Mouse (Mus musculus) lung, embryonic 14.5 days (tissue): ENCODE results near the gene 4933421I07Rik. TPM values are rescaled to one million over a fixed set of nuclear protein-coding genes. Genes with fewer than 3 reads are reported as not detected.

Source experiments
- ATAC-seq: fragments of 200-750 bp; cut with Nextera tagmentation; 2 replicates; pipeline ENCODE4 v1.8.0; 2017; ENCODE audit warnings: mild to moderate bottlenecking, moderate TSS enrichment, moderate library complexity; ENCODE audit not compliant: insufficient read depth
- DNase-seq: peaks from one replicate; pipeline ENCODE4 v3.0.0-alpha.2; 2015
- H3K27ac ChIP-seq: fragments of 300-500 bp; sonication (generic); 2 replicates; pipeline ENCODE4 v1.5.1; 2014; ENCODE audit warnings: low read depth, mild to moderate bottlenecking, moderate library complexity
- H3K27me3 ChIP-seq: fragments of 300-500 bp; sonication (generic); 2 replicates; pipeline ENCODE4 v1.6.1; 2014; ENCODE audit warnings: low read length, control low read depth; ENCODE audit not compliant: insufficient read depth
- H3K36me3 ChIP-seq: fragments of 300-500 bp; sonication (generic); 2 replicates; pipeline ENCODE4 v1.6.1; 2014; ENCODE audit warnings: control low read depth; ENCODE audit not compliant: insufficient read depth
- H3K4me1 ChIP-seq: fragments of 300-500 bp; sonication (generic); 2 replicates; pipeline ENCODE4 v1.6.1; 2014; ENCODE audit warnings: antibody characterized with exemption, control low read depth; ENCODE audit not compliant: insufficient read depth
- H3K4me2 ChIP-seq: fragments of 300-500 bp; sonication (generic); 2 replicates; pipeline ENCODE4 v1.6.1; 2014; ENCODE audit warnings: mild to moderate bottlenecking
- H3K4me3 ChIP-seq: fragments of 300-500 bp; sonication (generic); 2 replicates; pipeline ENCODE4 v1.5.1; 2014; ENCODE audit warnings: low read depth, low read length
- H3K9ac ChIP-seq: fragments of 300-500 bp; sonication (generic); 2 replicates; pipeline ENCODE4 v1.6.1; 2014
- H3K9me3 ChIP-seq: fragments of 300-500 bp; sonication (generic); 2 replicates; pipeline ENCODE4 v1.6.1; 2016; ENCODE audit warnings: low read depth, low read length, control low read depth
- CTCF ChIP-seq: IDR thresholded peaks from 2 replicates; pipeline ENCODE4 v1.5.1; 2016; ENCODE audit warnings: antibody characterized with exemption, low read depth
- WGBS: fragments of 180-500 bp; shearing (Covaris S2); extraction: QIAGEN DNeasy Blood & Tissue Kit; methylation state at CpG from one replicate; pipeline ENCODE4 v1.1.7; 2014; 5-methylcytosine and 5-hydroxymethylcytosine counted together
- polyA plus RNA-seq: library from polyadenylated mRNA; unstranded; fragments of >200 nt; fragmentation: Nextera tagmentation; extraction: Ambion mirVana; gene quantifications from 2 replicates; pipeline ENCODE4 v1.2.1, GENCODE M21; 2014

Gene 4933421I07Rik
- polyA plus RNA-seq = not detected in 2 replicates

DNA sequence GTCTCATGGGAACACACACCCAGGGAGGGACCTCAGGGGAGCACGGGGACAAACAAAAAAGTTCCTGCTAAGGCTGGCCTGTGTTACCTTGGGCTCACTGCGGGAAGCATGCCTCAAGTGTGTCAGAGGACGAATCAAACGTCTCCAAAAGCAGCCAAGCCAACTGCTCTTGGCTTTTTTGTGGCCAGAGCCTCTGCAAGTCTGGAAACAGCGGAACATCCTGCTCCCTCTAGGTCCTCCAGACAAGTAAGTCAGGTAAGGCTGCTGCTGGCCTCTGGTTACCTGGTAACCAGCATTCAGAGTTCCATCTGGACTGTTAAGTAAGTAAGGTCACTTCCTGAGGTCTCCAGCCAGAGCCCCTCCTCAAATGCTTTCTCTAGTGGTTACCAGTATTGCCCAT is at the start of gene 4933421I07Rik:
4933421I07Rik (minus strand) TSS at position 271 of the 400 bp plus-strand sequence.
- Histone ChIP-seq H3K27ac (no peak within 1 kb of the TSS), H3K36me3 (no peaks in the 10 kb centered on the region), H3K27me3 (no peaks in the 10 kb centered on the region), H3K4me3 (no peak within 1 kb of the TSS), H3K9ac (no peak within 1 kb of the TSS), H3K9me3 (no peaks in the 10 kb centered on the region), H3K4me1 (no peaks in the 10 kb centered on the region), H3K4me2 (no peak within 1 kb of the TSS)
- no peak for DNase-seq
- ATAC-seq = no peak
- 67% methylated on average over 5 of the region's 5 CpGs for WGBS
- no peak for TF ChIP-seq CTCF

GRCm38 (mm10) chr7:42497356-42497755 is 49.4 kb upstream of the 4933421I07Rik start:
- no peak for TF ChIP-seq CTCF
- ATAC-seq = no peak
- Histone ChIP-seq H3K9me3 (no peaks in the 10 kb centered on the region; the same call in 1 of the 2 replicates), H3K4me2 (no peak overlapping the region), H3K4me1 (no peaks in the 10 kb centered on the region), H3K9ac (no peak overlapping the region), H3K4me3 (no peak overlapping the region), H3K27me3 (no peaks in the 10 kb centered on the region), H3K36me3 (peaks cover 6% of the 10 kb centered on the region; the same call in 1 of the 2 replicates), H3K27ac (no peak overlapping the region)
- 89% methylated on average over 9 of the region's 9 CpGs for WGBS
- DNase-seq = no peak

DNA sequence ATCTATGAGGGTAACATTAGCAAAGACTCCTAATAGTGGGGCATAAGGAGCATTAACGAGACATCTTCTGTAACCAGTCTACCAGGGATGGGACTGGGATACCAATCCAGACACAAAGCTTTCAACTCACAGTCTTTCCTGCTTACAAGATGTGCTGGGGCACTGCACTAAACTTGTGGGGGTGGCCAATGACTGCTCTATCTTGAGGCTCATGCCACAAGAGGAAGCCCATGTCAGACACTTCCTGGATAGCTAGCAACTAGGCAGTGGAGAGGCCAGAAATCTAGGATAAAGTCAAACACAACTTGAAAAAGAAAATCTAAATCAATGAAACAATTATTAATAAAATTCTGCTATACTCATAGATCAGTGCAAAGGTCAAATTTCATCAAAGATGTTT is 48.3 kb upstream of the 4933421I07Rik start:
- 83% methylated on average over 1 of the region's 1 CpGs for WGBS
- Histone ChIP-seq H3K36me3 (peaks cover 6% of the 10 kb centered on the region; the same call in 1 of the 2 replicates), H3K4me1 (no peaks in the 10 kb centered on the region), H3K27ac (no peak overlapping the region), H3K4me3 (no peak overlapping the region), H3K4me2 (no peak overlapping the region), H3K9me3 (no peaks in the 10 kb centered on the region; the same call in 1 of the 2 replicates), H3K27me3 (no peaks in the 10 kb centered on the region), H3K9ac (no peak overlapping the region)
- DNase-seq (no peak), ATAC-seq (no peak)
- TF ChIP-seq CTCF = no peak

DNA sequence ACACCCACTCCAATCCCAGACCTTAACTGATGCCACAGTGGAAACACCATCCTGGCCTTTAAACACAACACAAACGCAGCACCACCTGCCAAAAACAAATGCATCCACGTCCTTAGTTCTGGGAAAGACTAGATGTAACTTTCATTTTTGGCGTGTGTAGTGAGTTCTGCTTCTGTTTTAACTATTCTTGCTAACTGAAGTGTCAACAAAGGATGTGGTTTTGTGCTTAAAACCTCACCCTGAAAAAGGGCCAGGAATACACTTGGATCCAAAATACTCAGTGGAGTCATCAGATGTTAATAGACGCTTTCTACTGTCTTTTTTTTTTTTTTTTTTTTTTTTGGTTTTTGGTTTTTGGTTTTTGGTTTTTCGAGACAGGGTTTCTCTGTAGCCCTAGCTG is 42.9 kb upstream of the 4933421I07Rik start:
- H3K27ac ChIP-seq = no peak overlapping the region
- H3K9me3 ChIP-seq = no peaks in the 10 kb centered on the region; the same call in 1 of the 2 replicates
- peaks cover 26% of the 10 kb centered on the region for H3K36me3 ChIP-seq
- H3K4me3 ChIP-seq = no peak overlapping the region
- no peak for TF ChIP-seq CTCF
- H3K9ac ChIP-seq = no peak overlapping the region
- ATAC-seq (no peak), DNase-seq (no peak)
- H3K4me1 ChIP-seq = no peaks in the 10 kb centered on the region
- 87% methylated on average over 5 of the region's 5 CpGs for WGBS
- no peak overlapping the region for H3K4me2 ChIP-seq
- no peaks in the 10 kb centered on the region for H3K27me3 ChIP-seq

DNA sequence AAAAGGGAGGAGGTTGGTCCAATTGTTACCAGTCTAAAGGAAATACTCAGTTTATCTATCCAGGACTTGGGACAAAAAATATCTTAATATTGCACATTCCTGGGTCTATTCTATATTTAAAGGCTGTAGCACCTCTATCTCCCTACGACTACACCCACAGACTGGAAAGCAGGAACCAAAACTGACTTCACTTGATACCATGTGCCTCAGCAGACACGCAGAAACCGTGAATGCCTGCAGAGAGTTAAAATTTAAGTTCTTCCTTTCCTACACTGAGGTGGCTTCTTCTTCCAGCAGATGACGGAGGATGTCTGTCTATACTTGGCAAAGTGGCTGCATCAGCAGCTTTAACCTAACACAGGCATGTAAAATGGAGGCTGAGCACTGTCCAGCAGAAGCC is 42.4 kb upstream of the 4933421I07Rik start:
- H3K4me3 ChIP-seq = no peak overlapping the region
- no peak overlapping the region for H3K4me2 ChIP-seq
- no peak for DNase-seq
- H3K4me1 ChIP-seq = no peaks in the 10 kb centered on the region
- H3K9me3 ChIP-seq = no peaks in the 10 kb centered on the region; the same call in 1 of the 2 replicates
- no peak overlapping the region for H3K27ac ChIP-seq
- WGBS = 96% methylated on average over 4 of the region's 4 CpGs
- ATAC-seq = no peak
- no peak overlapping the region for H3K9ac ChIP-seq
- peaks cover 28% of the 10 kb centered on the region for H3K36me3 ChIP-seq
- no peaks in the 10 kb centered on the region for H3K27me3 ChIP-seq
- TF ChIP-seq CTCF = no peak

GRCm38 (mm10) chr7:42454640-42455039 is 6.7 kb upstream of the 4933421I07Rik start:
- no peak overlapping the region for H3K9ac ChIP-seq
- H3K4me3 ChIP-seq = no peak overlapping the region
- TF ChIP-seq CTCF = no peak
- no peaks in the 10 kb centered on the region for H3K4me1 ChIP-seq
- no peak overlapping the region for H3K27ac ChIP-seq
- 0 out of 2 replicates have a peak, but pooled peaks cover 4% of the 10 kb centered on the region for H3K9me3 ChIP-seq
- H3K4me2 ChIP-seq = no peak overlapping the region
- ATAC-seq (no peak), DNase-seq (no peak)
- WGBS = 58% methylated on average over 4 of the region's 4 CpGs
- no peaks in the 10 kb centered on the region for H3K36me3 ChIP-seq
- no peaks in the 10 kb centered on the region for H3K27me3 ChIP-seq

- no peaks in the 10 kb centered on the region for H3K4me1 ChIP-seq
- peak; percentile 8 for DNase-seq
- H3K36me3 ChIP-seq = no peaks in the 10 kb centered on the region
- no peak for ATAC-seq
- no peak overlapping the region for H3K9ac ChIP-seq
- H3K27me3 ChIP-seq = no peaks in the 10 kb centered on the region
- WGBS = 36% methylated on average over 3 of the region's 3 CpGs
- peak; percentile 36 for TF ChIP-seq CTCF
- 0 out of 2 replicates have a peak, but pooled peaks cover 4% of the 10 kb centered on the region for H3K9me3 ChIP-seq
- no peak overlapping the region for H3K4me2 ChIP-seq
- H3K4me3 ChIP-seq = no peak overlapping the region
- H3K27ac ChIP-seq = no peak overlapping the region
Measured at GRCm38 (mm10) chr7:42450618-42451017, 2.7 kb upstream of the 4933421I07Rik start.
